Mouse (Mus musculus): ENCODE data around the gene Vamp1. TPM values are rescaled to one million over a fixed set of nuclear protein-coding genes. Genes with fewer than 3 reads are reported as not detected.

Gene Vamp1
- 5.4 and 6.3 TPM in 2 replicates for polyA plus RNA-seq (2015; fragmentation: Nextera tagmentation; extraction: Ambion mirVana)

- Histone ChIP-seq H3K9me3 (replicated peaks) (no peaks in the 10 kb centered on the region), H3K36me3 (ENCODE audit: poor library complexity, severe bottlenecking) (no peaks in the 10 kb centered on the region), H3K4me3 (peak within 1 kb of the TSS; percentile 71), H3K27ac (peak within 1 kb of the TSS; percentile 65), H3K9ac (peak within 1 kb of the TSS; percentile 84), H3K4me1 (peaks cover 9% of the 10 kb centered on the region; the same call in 1 of the 2 replicates), H3K27me3 (peaks cover 23% of the 10 kb centered on the region), H3K4me2 (peak within 1 kb of the TSS; percentile 95)
- ATAC-seq, result peak; percentile 97
- under 1% methylated on average over 48 of the region's 48 CpGs for WGBS
Measured at GRCm38 (mm10) chr6:125215148-125215954, at the start of gene Vamp1. Gene Vamp1 (plus strand): TSS chr6:125215551.

DNA sequence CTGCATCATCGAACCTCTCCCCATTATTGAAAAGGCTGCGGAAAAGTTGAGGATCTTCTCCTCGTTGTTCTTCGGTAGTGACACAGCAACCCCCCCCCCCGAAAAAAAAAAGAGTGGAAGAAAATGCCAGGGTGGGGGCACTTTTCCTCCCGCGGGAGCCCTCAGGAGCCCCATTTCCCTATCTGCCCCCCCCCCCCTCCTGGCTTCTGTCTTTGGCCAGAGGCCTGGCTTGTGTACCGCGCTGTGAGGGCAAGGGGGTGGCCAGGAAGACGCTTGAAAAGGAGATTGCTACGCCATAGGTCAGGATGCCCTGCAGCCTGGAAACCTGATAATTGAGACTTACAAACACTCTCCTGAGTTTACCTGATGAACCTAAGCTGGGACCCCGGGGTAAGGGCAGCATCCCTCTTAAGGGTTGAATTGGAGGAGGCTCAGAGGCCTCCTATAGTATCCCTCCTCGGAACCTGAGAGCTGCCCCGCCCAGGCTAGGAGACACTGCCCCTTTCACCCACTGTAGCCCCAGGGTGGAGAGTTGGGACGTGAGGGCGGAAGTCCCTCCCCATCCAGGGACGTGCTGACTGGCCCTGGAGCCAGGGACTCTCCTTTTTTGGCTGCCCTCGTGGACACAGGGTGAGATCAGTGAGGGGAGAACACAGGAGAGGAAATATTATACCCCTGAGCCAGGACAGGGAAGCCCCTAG, 49.1 kb upstream of the Vamp1 start, which contains the start of gene Gapdh:
Gene Gapdh, minus strand, starts transcription at position 417 of the 701 bp plus-strand sequence.
- under 1% methylated on average over 17 of the region's 18 CpGs for WGBS

DNA sequence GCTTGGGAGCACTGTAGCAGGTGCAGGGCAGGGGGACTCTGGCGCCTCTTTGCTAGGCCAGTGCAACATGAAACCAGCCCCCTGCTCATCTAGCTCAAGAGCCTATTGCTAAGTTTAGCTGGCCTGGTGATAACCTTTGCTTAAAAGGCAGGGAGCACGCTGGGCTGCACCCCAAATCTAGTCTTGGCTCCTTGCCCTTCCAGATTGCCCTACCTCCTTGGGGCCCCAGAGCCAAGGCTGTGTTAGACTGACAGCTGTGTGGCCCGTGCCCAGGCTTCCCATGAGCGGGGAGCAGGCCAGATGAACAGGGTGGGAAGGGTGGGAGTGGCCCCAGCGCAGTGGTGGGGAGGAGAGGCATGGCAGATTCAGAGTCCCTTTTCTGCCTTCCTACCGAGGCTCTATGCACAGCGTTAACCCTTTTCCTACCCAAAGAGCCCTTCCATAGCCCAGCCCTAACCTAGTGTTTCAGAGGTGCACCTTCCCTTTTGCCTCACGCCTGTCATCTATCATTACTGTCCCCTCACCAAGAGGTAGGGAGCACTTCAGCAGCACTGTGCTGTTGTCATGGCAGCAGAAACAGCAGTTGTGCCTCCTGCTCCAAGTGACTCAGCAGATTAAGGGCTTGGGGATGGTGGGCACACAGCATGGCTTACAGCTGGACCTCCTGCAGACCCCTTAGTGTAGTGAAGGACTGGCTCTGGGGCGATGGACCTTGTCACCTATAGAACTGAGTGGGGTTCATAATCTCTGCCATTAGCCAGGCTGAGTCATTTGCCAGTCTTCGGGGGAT, 48.3 kb upstream of the Vamp1 start:
- Histone ChIP-seq H3K27ac (peak overlapping the region; percentile 89), H3K9me3 (replicated peaks) (no peaks in the 10 kb centered on the region), H3K27me3 (no peaks in the 10 kb centered on the region), H3K4me3 (peak overlapping the region; percentile 96), H3K9ac (peak overlapping the region; percentile 99), H3K36me3 (ENCODE audit: poor library complexity, severe bottlenecking) (peaks cover 72% of the 10 kb centered on the region), H3K4me1 (peaks cover 45% of the 10 kb centered on the region), H3K4me2 (peak overlapping the region; percentile 98)
- ATAC-seq, result no peak
- 11% methylated on average over 10 of the region's 10 CpGs for WGBS

More for the DNA sequence above, 49.1 kb upstream of the Vamp1 start, which contains the start of gene Gapdh:
- Histone ChIP-seq H3K4me1 (peaks cover 52% of the 10 kb centered on the region), H3K4me3 (peak within 1 kb of the TSS; percentile 96), H3K4me2 (peak within 1 kb of the TSS; percentile 98), H3K9me3 (replicated peaks) (no peaks in the 10 kb centered on the region), H3K27ac (peak within 1 kb of the TSS; percentile 89), H3K36me3 (ENCODE audit: poor library complexity, severe bottlenecking) (peaks cover 70% of the 10 kb centered on the region), H3K27me3 (no peaks in the 10 kb centered on the region), H3K9ac (peak within 1 kb of the TSS; percentile 99)
- ATAC-seq, result peak; percentile 4; the same call in 1 of the 2 replicates

DNA sequence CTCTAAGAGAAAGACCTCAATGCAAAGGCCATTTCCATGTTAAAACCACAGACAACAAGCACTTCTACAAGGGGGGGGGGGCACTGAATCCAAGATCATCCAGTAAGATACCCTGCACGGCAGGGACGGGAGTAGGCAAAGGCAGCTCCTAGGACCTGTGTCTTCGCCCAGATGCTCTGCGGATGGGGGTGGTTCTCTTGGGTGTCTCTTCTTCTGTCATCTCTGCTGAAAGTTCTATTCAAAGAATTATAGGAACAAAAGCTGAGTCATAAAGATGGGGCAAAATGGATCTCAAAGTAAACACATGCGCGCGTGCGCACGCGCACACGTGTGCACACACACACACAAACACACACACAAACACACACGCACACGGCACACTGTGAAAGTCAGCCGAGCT, 47.3 kb upstream of the Vamp1 start:
- H3K4me1 ChIP-seq, result peaks cover 38% of the 10 kb centered on the region
- no peaks in the 10 kb centered on the region for H3K9me3 ChIP-seq (replicated peaks)
- no peaks in the 10 kb centered on the region for H3K27me3 ChIP-seq
- H3K4me2 ChIP-seq, result no peak overlapping the region
- peaks cover 72% of the 10 kb centered on the region for H3K36me3 ChIP-seq (ENCODE audit: poor library complexity, severe bottlenecking)
- no peak for ATAC-seq
- no peak overlapping the region for H3K4me3 ChIP-seq
- WGBS, result 89% methylated on average over 14 of the region's 14 CpGs
- H3K9ac ChIP-seq, result no peak overlapping the region
- H3K27ac ChIP-seq, result no peak overlapping the region

- no peak overlapping the region for H3K4me3 ChIP-seq
- peaks cover 24% of the 10 kb centered on the region for H3K4me1 ChIP-seq
- ATAC-seq, result no peak
- H3K9ac ChIP-seq, result no peak overlapping the region
- 81% methylated on average over 6 of the region's 6 CpGs for WGBS
- peaks cover 82% of the 10 kb centered on the region for H3K36me3 ChIP-seq (ENCODE audit: poor library complexity, severe bottlenecking)
- no peaks in the 10 kb centered on the region for H3K9me3 ChIP-seq (replicated peaks)
- no peaks in the 10 kb centered on the region for H3K27me3 ChIP-seq
- H3K4me2 ChIP-seq, result no peak overlapping the region
- H3K27ac ChIP-seq, result no peak overlapping the region
Measured at GRCm38 (mm10) chr6:125170194-125170593, 45.2 kb upstream of the Vamp1 start.

DNA sequence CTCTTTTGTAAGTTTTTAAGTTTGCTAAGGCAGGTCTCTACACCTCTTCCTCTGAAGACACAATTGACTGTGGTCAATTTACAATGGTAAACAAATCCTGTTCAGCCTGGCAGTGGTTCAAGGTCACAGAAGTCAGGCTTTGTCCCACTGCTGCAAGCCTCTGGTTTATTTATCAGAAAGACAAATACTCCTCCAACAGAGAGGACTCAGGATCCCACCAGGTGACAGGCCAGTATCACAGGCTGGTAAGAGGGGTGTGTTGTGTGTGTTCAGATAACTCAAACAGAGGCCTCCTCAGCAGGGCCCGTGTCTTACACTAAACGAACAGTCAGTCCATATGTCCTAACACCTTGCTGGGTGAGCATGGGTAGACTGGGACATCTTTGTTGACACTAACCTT, 42.9 kb upstream of the Vamp1 start:
- Histone ChIP-seq H3K4me2 (no peak overlapping the region), H3K27ac (no peak overlapping the region), H3K4me3 (no peak overlapping the region), H3K4me1 (peaks cover 6% of the 10 kb centered on the region), H3K27me3 (no peaks in the 10 kb centered on the region), H3K9me3 (replicated peaks) (no peaks in the 10 kb centered on the region), H3K36me3 (ENCODE audit: poor library complexity, severe bottlenecking) (peaks cover 100% of the 10 kb centered on the region), H3K9ac (no peak overlapping the region)
- WGBS, result 86% methylated on average over 2 of the region's 2 CpGs
- ATAC-seq, result no peak

- Histone ChIP-seq H3K4me1 (no peaks in the 10 kb centered on the region), H3K9ac (no peak overlapping the region), H3K27ac (no peak overlapping the region), H3K27me3 (no peaks in the 10 kb centered on the region), H3K4me2 (no peak overlapping the region), H3K9me3 (replicated peaks) (no peaks in the 10 kb centered on the region), H3K4me3 (no peak overlapping the region), H3K36me3 (ENCODE audit: poor library complexity, severe bottlenecking) (peaks cover 100% of the 10 kb centered on the region)
- WGBS, result 93% methylated on average over 7 of the region's 7 CpGs
- ATAC-seq, result no peak
Measured at GRCm38 (mm10) chr6:125173256-125173655, 42.1 kb upstream of the Vamp1 start.

DNA sequence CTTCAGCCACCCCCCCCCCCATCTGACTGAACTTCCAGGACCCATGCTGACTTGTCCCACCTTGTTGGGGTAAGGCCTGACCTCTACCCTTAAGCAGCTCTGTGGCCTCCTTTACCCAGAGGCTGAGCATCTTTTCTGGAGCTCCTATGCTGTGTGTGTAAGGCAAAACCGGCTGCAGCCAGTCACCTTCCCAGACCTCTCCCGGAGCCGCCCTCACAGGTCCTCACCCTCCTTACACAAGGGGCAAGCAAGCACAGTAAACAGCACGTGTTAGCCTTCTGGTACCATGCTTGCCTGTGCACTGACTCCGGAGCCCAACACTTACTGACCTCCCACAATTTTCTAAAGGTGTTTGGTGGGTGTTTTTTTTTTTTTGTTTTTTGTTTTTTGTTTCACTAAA, 39.9 kb upstream of the Vamp1 start:
- H3K9me3 ChIP-seq (replicated peaks), result no peaks in the 10 kb centered on the region
- no peak overlapping the region for H3K9ac ChIP-seq
- H3K36me3 ChIP-seq (ENCODE audit: poor library complexity, severe bottlenecking), result peaks cover 100% of the 10 kb centered on the region
- no peaks in the 10 kb centered on the region for H3K4me1 ChIP-seq
- H3K27ac ChIP-seq, result no peak overlapping the region
- no peak overlapping the region for H3K4me3 ChIP-seq
- H3K27me3 ChIP-seq, result no peaks in the 10 kb centered on the region
- ATAC-seq, result no peak
- no peak overlapping the region for H3K4me2 ChIP-seq
- 93% methylated on average over 5 of the region's 5 CpGs for WGBS

- WGBS, result 92% methylated on average over 7 of the region's 7 CpGs
- Histone ChIP-seq H3K36me3 (ENCODE audit: poor library complexity, severe bottlenecking) (peaks cover 99% of the 10 kb centered on the region), H3K4me3 (no peak overlapping the region), H3K9me3 (replicated peaks) (no peaks in the 10 kb centered on the region), H3K9ac (no peak overlapping the region), H3K4me2 (no peak overlapping the region), H3K27ac (no peak overlapping the region), H3K27me3 (no peaks in the 10 kb centered on the region), H3K4me1 (no peaks in the 10 kb centered on the region)
- no peak for ATAC-seq
Measured at GRCm38 (mm10) chr6:125179601-125180000, 35.8 kb upstream of the Vamp1 start.

GRCm38 (mm10) chr6:125182133-125182532, 33.2 kb upstream of the Vamp1 start:
- Histone ChIP-seq H3K36me3 (ENCODE audit: poor library complexity, severe bottlenecking) (peaks cover 99% of the 10 kb centered on the region), H3K4me1 (no peaks in the 10 kb centered on the region), H3K9me3 (replicated peaks) (no peaks in the 10 kb centered on the region), H3K27me3 (no peaks in the 10 kb centered on the region), H3K4me3 (no peak overlapping the region), H3K9ac (no peak overlapping the region), H3K27ac (no peak overlapping the region), H3K4me2 (no peak overlapping the region)
- ATAC-seq, result no peak
- 86% methylated on average over 5 of the region's 5 CpGs for WGBS

GRCm38 (mm10) chr6:125186203-125186602, 29.1 kb upstream of the Vamp1 start:
- Histone ChIP-seq H3K27ac (no peak overlapping the region), H3K9me3 (replicated peaks) (no peaks in the 10 kb centered on the region), H3K9ac (no peak overlapping the region), H3K36me3 (ENCODE audit: poor library complexity, severe bottlenecking) (peaks cover 81% of the 10 kb centered on the region), H3K4me2 (no peak overlapping the region), H3K27me3 (no peaks in the 10 kb centered on the region), H3K4me3 (no peak overlapping the region), H3K4me1 (peaks cover 16% of the 10 kb centered on the region)
- 97% methylated on average over 10 of the region's 10 CpGs for WGBS
- ATAC-seq, result no peak
